Mouse (Mus musculus) gastrocnemius, postnatal 36 days (tissue): ENCODE results near the gene Vps4b. TPM values are rescaled to one million over a fixed set of nuclear protein-coding genes. Genes with fewer than 3 reads are reported as not detected.

ENCODE experiments used
- total RNA-seq, 2 experiments: library from RNA; stranded (reverse); gene quantifications; 2 replicates each; pipeline ENCODE4 v1.2.3; 2021

Vps4b gene
- total RNA-seq, 2 experiments from 2014 or later, result 18.0 to 18.5 TPM

Other genes with a start within 250 kb of the Vps4b start
- gene Bcl2, start 82.5 kb downstream of the Vps4b start, total RNA-seq, result 1 to 10 TPM; 1.5 to 1.7 TPM
- 1 to 10 TPM; 3.1 to 4.7 TPM for gene Kdsr, start 37.0 kb downstream of the Vps4b start, total RNA-seq
- not detected for gene Serpinb5, start 64.4 kb upstream of the Vps4b start, total RNA-seq
- gene Serpinb12, start 137.7 kb upstream of the Vps4b start, total RNA-seq, result not detected
- not detected for gene Serpinb13, start 184.3 kb upstream of the Vps4b start, total RNA-seq